Mouse (Mus musculus) olfactory bulb, adult 2 months (tissue): Measurements from ENCODE around the gene Ptprn2. TPM values are rescaled to one million over a fixed set of nuclear protein-coding genes. Genes with fewer than 3 reads are reported as not detected.

ENCODE experiments used
- H3K27ac ChIP-seq: fragments of 200-500 bp; 2 replicates; pipeline ENCODE4 v1.5.1; 2012; ENCODE audit warnings: low read depth, low read length; ENCODE audit not compliant: insufficient read depth
- H3K4me1 ChIP-seq: fragments of 200-500 bp; 2 replicates; pipeline ENCODE4 v1.6.1; 2012; ENCODE audit warnings: low read length; ENCODE audit not compliant: control insufficient read depth, insufficient read depth
- H3K4me3 ChIP-seq: fragments of 200-500 bp; 2 replicates; pipeline ENCODE4 v1.5.1; 2012; ENCODE audit warnings: mild to moderate bottlenecking, low read depth, low read length, moderate library complexity; ENCODE audit not compliant: insufficient read depth
- CTCF ChIP-seq: fragments of 200-500 bp; IDR thresholded peaks from 2 replicates; pipeline ENCODE4 v1.5.1; 2012; ENCODE audit warnings: low read depth, mild to moderate bottlenecking, low read length, moderate library complexity; ENCODE audit not compliant: insufficient read depth
- POLR2A ChIP-seq: fragments of 200-500 bp; IDR thresholded peaks from 2 replicates; pipeline ENCODE4 v1.6.1; 2012; ENCODE audit warnings: mild to moderate bottlenecking, low read depth, low read length, moderate library complexity; ENCODE audit not compliant: insufficient read depth
- whole genome bisulfite sequencing: fragments of 180-500 bp; shearing (Covaris S2); methylation state at CpG from one replicate; pipeline ENCODE4 v1.1.7; 2018; 5-methylcytosine and 5-hydroxymethylcytosine counted together
- polyA plus RNA-seq: library from polyadenylated mRNA; stranded (reverse); fragments of >200 nt; gene quantifications from 2 replicates; pipeline ENCODE4 v1.2.4, GENCODE M21; 2012; ENCODE audit warnings: low replicate concordance; ENCODE audit not compliant: missing spikeins, insufficient read depth, insufficient read length

Ptprn2 gene
- polyA plus RNA-seq, 1 experiment: not detected

DNA sequence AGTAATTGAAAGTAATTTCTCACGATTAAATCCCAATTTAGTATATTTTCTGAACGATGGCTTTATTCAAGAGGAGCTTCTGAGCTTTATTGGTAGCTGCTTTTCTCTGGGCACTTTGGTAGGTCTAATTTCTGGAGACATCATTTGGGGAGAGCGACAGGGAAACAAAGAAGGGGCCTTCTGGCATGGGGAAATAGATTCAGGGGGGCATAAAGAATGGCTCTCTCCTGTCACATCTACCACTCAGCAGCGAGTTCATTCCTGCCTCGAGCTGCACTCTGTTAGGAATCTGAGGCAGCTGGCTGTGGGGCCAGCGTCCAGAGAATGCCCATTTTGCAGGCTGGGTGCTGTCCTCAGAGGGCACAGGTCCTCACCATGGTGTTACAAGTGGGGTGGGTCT, 285.4 kb downstream of the Ptprn2 start:
- peak overlapping the region; percentile 64 for H3K27ac ChIP-seq
- TF ChIP-seq POLR2A (no peak), CTCF (no peak)
- H3K4me1 ChIP-seq: peaks cover 21% of the 10 kb centered on the region
- 60% methylated on average over 6 of the region's 6 CpGs for WGBS
- H3K4me3 ChIP-seq: no peak overlapping the region

DNA sequence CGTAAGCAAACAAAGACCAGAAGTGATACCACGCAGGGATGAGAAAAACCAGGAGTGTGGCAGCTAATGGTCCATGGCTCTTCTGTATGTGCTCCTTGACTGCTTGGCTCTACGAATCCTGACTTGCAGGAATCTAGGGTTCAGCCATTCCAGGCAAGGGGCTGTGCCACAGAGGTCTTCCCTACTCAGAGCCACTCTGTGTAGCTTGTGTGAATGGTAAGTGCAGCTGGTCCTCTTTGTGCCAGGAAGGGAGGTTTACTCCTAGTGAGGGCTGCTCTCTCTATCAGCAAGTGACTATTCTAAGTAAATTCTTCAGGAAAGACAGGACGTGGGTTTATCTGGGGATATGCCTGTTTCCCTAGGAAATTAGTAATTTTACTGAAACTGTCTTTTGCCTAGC, 286.0 kb downstream of the Ptprn2 start:
- WGBS: 58% methylated on average over 4 of the region's 4 CpGs
- TF ChIP-seq CTCF (no peak), POLR2A (no peak)

DNA sequence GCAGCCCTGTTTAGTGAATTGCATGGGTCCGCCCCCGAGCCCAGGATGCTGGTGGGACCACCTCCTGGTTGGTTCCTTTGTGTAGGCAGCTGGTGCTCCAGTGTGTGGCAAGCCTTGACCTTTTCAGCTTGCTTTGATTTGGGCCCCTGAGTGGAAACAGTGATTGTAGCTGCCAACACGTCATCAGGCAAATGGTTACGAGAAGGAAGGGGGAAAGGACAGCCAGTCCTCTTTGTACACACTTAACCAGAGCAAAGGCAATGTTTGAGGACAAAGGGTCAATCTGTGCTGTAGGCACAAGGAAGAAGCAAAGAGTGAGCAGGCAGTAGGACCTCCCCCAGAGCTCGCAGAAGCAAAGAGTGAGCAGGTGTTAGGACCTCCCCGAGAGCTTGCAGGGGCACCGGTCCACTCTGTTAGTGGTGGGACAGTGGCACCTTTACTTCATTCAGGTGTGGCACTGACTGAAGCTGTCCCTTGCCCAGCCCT, 286.6 kb downstream of the Ptprn2 start:
- peak overlapping the region; percentile 64 for H3K27ac ChIP-seq
- TF ChIP-seq CTCF (no peak), POLR2A (no peak)
- 33% methylated on average over 7 of the region's 7 CpGs for WGBS
- H3K4me1 ChIP-seq: peaks cover 21% of the 10 kb centered on the region
- no peak overlapping the region for H3K4me3 ChIP-seq

More for the DNA sequence above, 286.0 kb downstream of the Ptprn2 start:
- H3K4me1 ChIP-seq: peaks cover 21% of the 10 kb centered on the region
- no peak overlapping the region for H3K4me3 ChIP-seq
- peak overlapping the region; percentile 64 for H3K27ac ChIP-seq

DNA sequence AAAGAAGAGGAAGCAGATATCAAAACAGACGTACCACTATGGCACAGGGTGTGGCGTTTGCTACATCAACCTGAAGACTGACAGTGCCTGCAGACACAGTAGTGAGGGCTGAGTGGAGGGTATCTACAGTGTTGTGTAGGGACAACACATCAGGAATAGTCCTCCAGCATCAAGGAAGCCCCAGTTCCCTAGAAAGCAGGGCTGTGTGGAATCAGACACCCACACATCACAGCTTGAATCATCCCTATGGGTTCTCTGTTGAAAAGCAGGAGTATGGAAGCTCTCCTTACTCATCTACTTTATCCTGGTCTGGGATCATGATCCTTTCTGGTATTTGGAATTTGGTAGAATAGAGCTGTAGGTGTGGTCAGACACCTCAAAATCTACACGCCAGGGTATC, 287.8 kb downstream of the Ptprn2 start:
- peaks cover 21% of the 10 kb centered on the region for H3K4me1 ChIP-seq
- 92% methylated on average over 3 of the region's 3 CpGs for WGBS
- TF ChIP-seq CTCF: no peak
- no peak for TF ChIP-seq POLR2A
- no peak overlapping the region for H3K4me3 ChIP-seq
- H3K27ac ChIP-seq: no peak overlapping the region

DNA sequence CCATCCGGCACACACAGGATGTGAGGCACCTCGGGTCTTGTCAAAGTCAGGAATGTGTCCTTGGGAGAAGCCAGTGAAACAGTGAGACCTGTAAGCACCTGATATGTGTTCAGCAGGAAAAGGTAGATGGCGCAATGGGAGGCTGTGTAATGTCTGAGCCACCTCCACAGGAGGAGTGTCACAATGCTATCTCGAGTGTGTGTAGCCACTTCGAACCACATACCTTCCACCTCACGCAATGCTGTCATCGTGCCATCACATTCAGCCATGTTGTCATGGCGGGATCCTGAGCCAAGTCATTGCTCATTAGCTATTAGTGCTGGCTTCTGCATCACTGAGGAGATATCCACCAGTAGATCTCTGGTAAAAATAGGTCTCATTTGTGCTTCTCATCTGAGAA, 290.9 kb downstream of the Ptprn2 start:
- Histone ChIP-seq H3K4me1 (peaks cover 11% of the 10 kb centered on the region), H3K4me3 (no peak overlapping the region), H3K27ac (no peak overlapping the region)
- no peak for TF ChIP-seq POLR2A
- TF ChIP-seq CTCF: no peak
- WGBS: 95% methylated on average over 8 of the region's 8 CpGs

DNA sequence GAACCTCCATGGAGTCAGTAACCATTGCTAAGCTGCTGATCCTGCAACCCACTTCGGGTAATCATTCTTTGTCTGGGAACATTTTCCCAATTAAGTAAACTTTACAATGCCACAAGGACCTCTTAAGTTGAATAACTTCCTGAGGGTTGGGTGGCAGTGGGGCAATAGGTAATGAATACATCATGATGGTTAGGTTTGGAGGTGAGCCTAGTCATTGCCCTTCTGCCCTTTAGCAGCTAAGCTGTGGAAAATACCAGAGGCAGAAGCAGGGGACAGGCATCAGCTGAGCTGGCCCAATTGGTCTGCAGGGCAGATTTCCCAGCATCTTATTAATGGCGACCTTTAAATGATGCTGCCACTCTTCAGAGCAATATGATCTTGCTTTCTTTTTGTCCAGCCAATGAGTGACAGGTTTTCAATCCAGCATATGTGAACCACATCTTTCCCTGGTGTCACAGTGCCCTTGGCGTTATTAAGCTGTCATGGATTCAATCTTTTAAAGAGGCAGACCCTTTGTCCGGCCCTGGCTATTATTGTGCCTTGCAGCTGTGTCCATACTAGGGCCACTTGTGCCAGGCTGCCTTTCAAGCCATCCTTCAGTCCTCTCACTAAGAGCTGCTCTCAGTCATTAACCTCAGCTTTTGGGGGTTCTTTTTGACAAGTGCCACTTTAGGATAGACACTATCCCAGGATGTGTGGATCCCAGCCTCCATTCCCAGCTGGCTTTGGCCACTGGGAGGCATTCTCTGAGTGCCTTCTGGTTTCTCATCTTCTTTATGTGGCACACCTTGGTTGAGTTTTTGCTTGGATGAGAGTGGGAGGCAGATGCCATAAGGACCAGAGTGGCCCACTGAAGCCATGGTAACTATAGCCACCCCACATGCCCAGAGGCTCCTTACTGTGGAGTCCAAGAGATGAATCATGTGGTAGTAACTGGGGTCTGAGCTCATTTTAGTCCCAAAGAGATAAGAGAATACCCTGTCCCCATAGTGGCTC, 292.9 kb downstream of the Ptprn2 start:
- Histone ChIP-seq H3K27ac (no peak overlapping the region), H3K4me3 (no peak overlapping the region), H3K4me1 (0 out of 2 replicates have a peak, but pooled peaks cover 2% of the 10 kb centered on the region)
- 53% methylated on average over 4 of the region's 4 CpGs for WGBS
- TF ChIP-seq CTCF: no peak
- TF ChIP-seq POLR2A: no peak

DNA sequence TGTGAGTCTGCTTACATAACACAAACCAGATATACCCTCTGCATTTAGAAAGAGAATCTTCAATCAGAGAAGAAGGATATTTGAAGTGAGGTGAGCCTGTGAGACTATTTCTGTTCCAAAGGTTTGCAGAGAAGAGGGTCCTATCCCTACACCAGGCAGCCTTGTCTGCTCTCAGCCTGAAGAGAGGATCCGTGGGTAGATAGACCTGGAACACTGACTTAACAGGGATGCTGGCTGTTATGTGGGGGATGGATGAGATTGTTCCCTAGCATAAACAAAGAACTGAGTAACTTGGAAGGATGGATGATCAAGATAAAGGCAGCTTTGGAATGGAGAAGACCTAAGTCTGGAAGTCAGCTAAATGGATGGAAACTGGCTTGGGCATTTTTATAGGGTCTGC, 294.9 kb downstream of the Ptprn2 start:
- 95% methylated on average over 1 of the region's 1 CpGs for WGBS

DNA sequence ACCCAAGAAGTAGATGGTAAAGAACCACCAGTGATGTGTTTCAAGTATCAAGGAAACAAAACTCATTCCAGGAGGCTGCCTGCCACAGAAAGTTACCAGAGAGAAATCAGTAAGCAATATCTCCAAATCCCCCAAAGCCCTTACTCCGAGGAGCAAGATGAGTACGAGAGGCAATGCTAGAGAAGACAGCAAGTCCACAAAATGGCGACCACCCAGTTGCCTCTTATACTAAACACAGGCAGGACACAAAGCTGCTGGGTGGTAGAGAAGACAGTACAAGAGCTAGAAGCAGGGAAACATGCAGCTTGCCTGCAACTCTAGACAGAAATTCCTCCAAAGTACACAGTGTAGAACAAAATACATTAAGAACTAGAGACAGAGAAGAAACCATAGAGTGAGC, 300.2 kb downstream of the Ptprn2 start:
- H3K27ac ChIP-seq: no peak overlapping the region
- no peaks in the 10 kb centered on the region for H3K4me1 ChIP-seq
- no peak overlapping the region for H3K4me3 ChIP-seq
- 98% methylated on average over 3 of the region's 3 CpGs for WGBS
- TF ChIP-seq CTCF: no peak
- TF ChIP-seq POLR2A: no peak

More for the DNA sequence above, 294.9 kb downstream of the Ptprn2 start:
- no peak overlapping the region for H3K4me3 ChIP-seq
- H3K27ac ChIP-seq: no peak overlapping the region
- H3K4me1 ChIP-seq: 0 out of 2 replicates have a peak, but pooled peaks cover 2% of the 10 kb centered on the region
- TF ChIP-seq POLR2A (no peak), CTCF (no peak)

DNA sequence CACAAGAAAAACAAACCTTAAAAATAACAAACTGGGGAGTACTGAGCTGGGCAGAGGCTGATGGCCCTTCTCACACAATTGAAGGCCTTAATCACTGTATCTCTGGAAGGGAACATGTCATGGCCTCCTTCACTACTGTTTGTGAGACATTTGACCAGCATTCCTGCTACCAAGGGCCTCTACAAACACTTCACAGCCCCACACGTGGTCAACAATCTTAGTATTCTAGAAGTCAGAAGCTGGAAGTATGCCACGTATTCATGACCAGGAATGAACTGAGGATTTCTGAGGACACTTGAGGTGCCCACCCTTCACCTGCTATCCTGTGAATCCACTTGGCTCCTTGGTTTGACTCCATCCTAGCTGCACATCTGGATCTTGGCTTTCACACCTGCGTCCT, 302.8 kb downstream of the Ptprn2 start:
- no peak overlapping the region for H3K27ac ChIP-seq

More for the DNA sequence above, 302.8 kb downstream of the Ptprn2 start:
- no peak overlapping the region for H3K4me3 ChIP-seq
- H3K4me1 ChIP-seq: no peaks in the 10 kb centered on the region
- TF ChIP-seq POLR2A (no peak), CTCF (no peak)
- WGBS: 93% methylated on average over 3 of the region's 3 CpGs
